Mouse (Mus musculus): ENCODE measurements around the gene Naa15. TPM values are rescaled to one million over a fixed set of nuclear protein-coding genes. Genes with fewer than 3 reads are reported as not detected.

Naa15 gene
- polyA plus RNA-seq, 1 experiment from 2014 or later = 48.4 TPM

- Histone ChIP-seq H3K4me1 (replicated peaks; ENCODE audit: control insufficient read depth, insufficient read depth, low read length) (peaks cover 13% of the 10 kb centered on the region), H3K36me3 (ENCODE audit: control insufficient read depth, insufficient read depth, low read length) (no peaks in the 10 kb centered on the region), H3K27ac (ENCODE audit: low read depth, low read length) (peak overlapping the region; percentile 2; the same call in 1 of the 2 replicates), H3K27me3 (replicated peaks; ENCODE audit: control insufficient read depth, insufficient read depth, low read length) (no peaks in the 10 kb centered on the region), H3K9me3 (ENCODE audit: control insufficient read depth, low read length) (no peaks in the 10 kb centered on the region), H3K4me2 (peak overlapping the region; percentile 69), H3K4me3 (ENCODE audit: low read depth, low read length) (peak overlapping the region; percentile 40), H3K9ac (ENCODE audit: low read depth, low read length) (peak overlapping the region; percentile 46)
- WGBS = 33% methylated on average over 31 of the region's 31 CpGs
- ATAC-seq (replicated peaks; ENCODE audit: low FRiP score) (no peak; the same call in 1 of the 2 replicates), DNase-seq (ENCODE audit: low spot score) (no peak)
Measured at GRCm38 (mm10) chr3:51377878-51378664, 36.9 kb upstream of the Naa15 start.

- Histone ChIP-seq H3K4me2 (peak overlapping the region; percentile 69), H3K4me3 (ENCODE audit: low read depth, low read length) (peak overlapping the region; percentile 40), H3K9ac (ENCODE audit: low read depth, low read length) (peak overlapping the region; percentile 46), H3K27ac (ENCODE audit: low read depth, low read length) (peak overlapping the region; percentile 2; the same call in 1 of the 2 replicates), H3K36me3 (ENCODE audit: control insufficient read depth, insufficient read depth, low read length) (no peaks in the 10 kb centered on the region), H3K9me3 (ENCODE audit: control insufficient read depth, low read length) (no peaks in the 10 kb centered on the region), H3K27me3 (replicated peaks; ENCODE audit: control insufficient read depth, insufficient read depth, low read length) (no peaks in the 10 kb centered on the region), H3K4me1 (replicated peaks; ENCODE audit: control insufficient read depth, insufficient read depth, low read length) (peaks cover 13% of the 10 kb centered on the region)
- DNase-seq (ENCODE audit: low spot score) (no peak), ATAC-seq (replicated peaks; ENCODE audit: low FRiP score) (no peak)
- WGBS = 86% methylated on average over 3 of the region's 3 CpGs
Measured at GRCm38 (mm10) chr3:51378665-51378946, 36.3 kb upstream of the Naa15 start.

GRCm38 (mm10) chr3:51379786-51380659 lies 34.9 kb upstream of the Naa15 start:
- no peak for ATAC-seq (replicated peaks; ENCODE audit: low FRiP score)
- Histone ChIP-seq H3K36me3 (ENCODE audit: control insufficient read depth, insufficient read depth, low read length) (no peaks in the 10 kb centered on the region), H3K4me3 (ENCODE audit: low read depth, low read length) (no peak overlapping the region), H3K4me2 (no peak overlapping the region), H3K4me1 (replicated peaks; ENCODE audit: control insufficient read depth, insufficient read depth, low read length) (peaks cover 13% of the 10 kb centered on the region), H3K9ac (ENCODE audit: low read depth, low read length) (no peak overlapping the region), H3K27me3 (replicated peaks; ENCODE audit: control insufficient read depth, insufficient read depth, low read length) (no peaks in the 10 kb centered on the region), H3K27ac (ENCODE audit: low read depth, low read length) (no peak overlapping the region), H3K9me3 (ENCODE audit: control insufficient read depth, low read length) (no peaks in the 10 kb centered on the region)
- DNase-seq (ENCODE audit: low spot score) = no peak
- WGBS = 72% methylated on average over 5 of the region's 5 CpGs

GRCm38 (mm10) chr3:51380660-51381014 lies 34.3 kb upstream of the Naa15 start:
- H3K4me1 ChIP-seq (replicated peaks; ENCODE audit: control insufficient read depth, insufficient read depth, low read length) = peaks cover 11% of the 10 kb centered on the region
- DNase-seq (ENCODE audit: low spot score) = no peak
- H3K9ac ChIP-seq (ENCODE audit: low read depth, low read length) = no peak overlapping the region
- no peaks in the 10 kb centered on the region for H3K36me3 ChIP-seq (ENCODE audit: control insufficient read depth, insufficient read depth, low read length)
- 73% methylated on average over 2 of the region's 5 CpGs for WGBS
- no peaks in the 10 kb centered on the region for H3K9me3 ChIP-seq (ENCODE audit: control insufficient read depth, low read length)
- H3K4me2 ChIP-seq = no peak overlapping the region
- no peak overlapping the region for H3K27ac ChIP-seq (ENCODE audit: low read depth, low read length)
- H3K27me3 ChIP-seq (replicated peaks; ENCODE audit: control insufficient read depth, insufficient read depth, low read length) = no peaks in the 10 kb centered on the region
- ATAC-seq (replicated peaks; ENCODE audit: low FRiP score) = no peak
- H3K4me3 ChIP-seq (ENCODE audit: low read depth, low read length) = no peak overlapping the region

GRCm38 (mm10) chr3:51383409-51383808 lies 31.5 kb upstream of the Naa15 start:
- H3K27me3 ChIP-seq (replicated peaks; ENCODE audit: control insufficient read depth, insufficient read depth, low read length) = no peaks in the 10 kb centered on the region

GRCm38 (mm10) chr3:51386441-51387133 lies 28.4 kb upstream of the Naa15 start:
- no peak overlapping the region for H3K9ac ChIP-seq (ENCODE audit: low read depth, low read length)
- no peaks in the 10 kb centered on the region for H3K36me3 ChIP-seq (ENCODE audit: control insufficient read depth, insufficient read depth, low read length)
- ATAC-seq (replicated peaks; ENCODE audit: low FRiP score) (no peak), DNase-seq (ENCODE audit: low spot score) (no peak)
- peaks cover 9% of the 10 kb centered on the region for H3K4me1 ChIP-seq (replicated peaks; ENCODE audit: control insufficient read depth, insufficient read depth, low read length)
- no peak overlapping the region for H3K4me3 ChIP-seq (ENCODE audit: low read depth, low read length)
- H3K4me2 ChIP-seq = no peak overlapping the region
- no peaks in the 10 kb centered on the region for H3K9me3 ChIP-seq (ENCODE audit: control insufficient read depth, low read length)
- no peaks in the 10 kb centered on the region for H3K27me3 ChIP-seq (replicated peaks; ENCODE audit: control insufficient read depth, insufficient read depth, low read length)
- 50% methylated on average over 12 of the region's 12 CpGs for WGBS
- H3K27ac ChIP-seq (ENCODE audit: low read depth, low read length) = no peak overlapping the region

More at GRCm38 (mm10) chr3:51383409-51383808, 31.5 kb upstream of the Naa15 start:
- H3K27ac ChIP-seq (ENCODE audit: low read depth, low read length) = no peak overlapping the region
- no peak overlapping the region for H3K4me2 ChIP-seq
- no peak overlapping the region for H3K9ac ChIP-seq (ENCODE audit: low read depth, low read length)
- H3K9me3 ChIP-seq (ENCODE audit: control insufficient read depth, low read length) = no peaks in the 10 kb centered on the region
- H3K4me1 ChIP-seq (replicated peaks; ENCODE audit: control insufficient read depth, insufficient read depth, low read length) = peaks cover 2% of the 10 kb centered on the region; the same call in 1 of the 2 replicates
- no peaks in the 10 kb centered on the region for H3K36me3 ChIP-seq (ENCODE audit: control insufficient read depth, insufficient read depth, low read length)
- WGBS = 81% methylated on average over 12 of the region's 12 CpGs
- no peak for DNase-seq (ENCODE audit: low spot score)
- ATAC-seq (replicated peaks; ENCODE audit: low FRiP score) = no peak
- no peak overlapping the region for H3K4me3 ChIP-seq (ENCODE audit: low read depth, low read length)

GRCm38 (mm10) chr3:51387134-51387451 lies 27.9 kb upstream of the Naa15 start:
- Histone ChIP-seq H3K36me3 (ENCODE audit: control insufficient read depth, insufficient read depth, low read length) (no peaks in the 10 kb centered on the region), H3K4me3 (ENCODE audit: low read depth, low read length) (no peak overlapping the region), H3K27me3 (replicated peaks; ENCODE audit: control insufficient read depth, insufficient read depth, low read length) (no peaks in the 10 kb centered on the region), H3K4me2 (no peak overlapping the region), H3K9ac (ENCODE audit: low read depth, low read length) (no peak overlapping the region), H3K4me1 (replicated peaks; ENCODE audit: control insufficient read depth, insufficient read depth, low read length) (peaks cover 9% of the 10 kb centered on the region), H3K9me3 (ENCODE audit: control insufficient read depth, low read length) (no peaks in the 10 kb centered on the region), H3K27ac (ENCODE audit: low read depth, low read length) (no peak overlapping the region)
- no peak for ATAC-seq (replicated peaks; ENCODE audit: low FRiP score)
- WGBS = 66% methylated on average over 3 of the region's 3 CpGs
- DNase-seq (ENCODE audit: low spot score) = no peak

- H3K4me3 ChIP-seq (ENCODE audit: low read depth, low read length) = no peak overlapping the region
- no peak overlapping the region for H3K9ac ChIP-seq (ENCODE audit: low read depth, low read length)
- H3K4me2 ChIP-seq = peak overlapping the region; percentile 1; the same call in 1 of the 2 replicates
- H3K27ac ChIP-seq (ENCODE audit: low read depth, low read length) = no peak overlapping the region
- 46% methylated on average over 8 of the region's 8 CpGs for WGBS
- peaks cover 9% of the 10 kb centered on the region for H3K4me1 ChIP-seq (replicated peaks; ENCODE audit: control insufficient read depth, insufficient read depth, low read length)
- ATAC-seq (replicated peaks; ENCODE audit: low FRiP score) (no peak), DNase-seq (ENCODE audit: low spot score) (no peak)
- H3K9me3 ChIP-seq (ENCODE audit: control insufficient read depth, low read length) = no peaks in the 10 kb centered on the region
- no peaks in the 10 kb centered on the region for H3K27me3 ChIP-seq (replicated peaks; ENCODE audit: control insufficient read depth, insufficient read depth, low read length)
- H3K36me3 ChIP-seq (ENCODE audit: control insufficient read depth, insufficient read depth, low read length) = no peaks in the 10 kb centered on the region
Measured at GRCm38 (mm10) chr3:51387868-51388381, 27.0 kb upstream of the Naa15 start.

Measured in liver, embryonic 11.5 days (tissue).